Mouse (Mus musculus) CD4-positive, CD25-positive, alpha-beta regulatory T cell, adult 4 months (primary cell): ENCODE measurements around the gene Henmt1. TPM values are rescaled to one million over a fixed set of nuclear protein-coding genes. Genes with fewer than 3 reads are reported as not detected.
A peak's percentile ranks its signal among the peaks of the same experiment; 100 is the strongest.

Experiments
- ATAC-seq: one replicate; pipeline ENCODE4 v1.8.0; 2017
- polyA plus RNA-seq, 2 experiments: library from polyadenylated mRNA; unstranded; fragments of 100-300 nt; shearing (Covaris generic); gene quantifications; one replicate each; pipeline ENCODE4 v1.2.1; 2017

Gene Henmt1
- polyA plus RNA-seq, result 1 to 10 TPM in 1 of 2 experiments, not detected in 1; 2.3 TPM

DNA sequence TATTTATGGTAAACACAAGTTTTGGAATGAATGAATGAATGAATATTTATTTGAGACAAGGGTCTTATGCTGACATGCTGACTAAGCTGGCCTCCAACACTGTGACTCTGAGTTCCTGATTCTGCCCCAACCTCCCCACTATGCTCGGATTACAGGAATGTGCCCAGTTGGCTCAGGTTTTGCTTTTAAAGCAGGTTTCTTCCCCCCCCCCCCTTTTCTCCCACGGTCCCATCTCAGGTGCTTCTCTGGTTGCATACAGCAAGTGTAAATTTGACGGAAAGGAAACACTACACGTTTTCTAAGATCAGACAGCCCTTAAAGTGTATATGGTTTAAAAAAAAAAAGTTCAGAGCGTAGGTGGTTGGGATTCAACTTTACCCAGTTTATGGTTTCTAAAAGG, at the start of gene Henmt1:
Henmt1 (plus strand) TSS at position 301 of the 400 bp plus-strand sequence.
- ATAC-seq, result no peak

DNA sequence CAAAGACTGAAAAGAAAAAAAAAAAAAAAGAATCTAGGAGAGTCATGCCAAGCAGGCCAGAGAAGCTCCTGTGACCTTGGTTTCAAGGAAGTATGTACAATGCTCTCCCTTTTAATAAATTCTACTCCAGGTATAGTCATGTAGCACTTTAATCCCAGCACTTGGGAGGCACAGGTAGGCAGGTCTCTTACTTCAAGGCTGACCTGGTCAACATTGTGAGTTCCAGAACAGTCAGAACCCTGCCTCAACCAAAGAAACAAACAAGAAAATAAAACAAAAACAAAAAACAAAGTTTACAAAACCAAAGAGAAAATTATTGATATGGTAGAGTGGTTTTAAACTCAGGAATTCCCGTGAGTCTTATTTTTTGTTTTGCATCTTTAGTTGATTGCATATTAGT, 49.8 kb upstream of the Henmt1 start, which contains the start of gene Fndc7:
Fndc7 (minus strand) TSS at position 101 of the 400 bp plus-strand sequence.
- no peak for ATAC-seq

DNA sequence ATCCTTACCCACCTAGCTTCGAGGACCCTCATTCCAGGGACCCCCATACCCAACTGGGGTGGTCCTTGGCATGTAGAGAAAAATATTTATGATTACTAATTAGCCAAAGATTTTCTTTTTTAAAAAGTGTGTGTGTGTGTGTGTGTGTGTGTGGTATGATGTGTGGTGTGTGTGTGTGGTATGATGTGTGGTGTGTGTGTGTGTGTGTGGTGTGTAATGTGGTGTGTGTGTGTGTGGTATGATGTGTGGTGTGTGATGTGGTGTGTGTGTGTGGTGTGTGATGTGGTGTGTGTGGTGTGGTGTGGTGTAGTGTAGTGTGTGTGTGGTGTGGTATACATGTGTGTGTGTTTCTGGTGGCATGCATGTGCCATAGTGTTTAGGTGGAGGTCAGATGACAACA, 47.6 kb upstream of the Henmt1 start:
- no peak for ATAC-seq

DNA sequence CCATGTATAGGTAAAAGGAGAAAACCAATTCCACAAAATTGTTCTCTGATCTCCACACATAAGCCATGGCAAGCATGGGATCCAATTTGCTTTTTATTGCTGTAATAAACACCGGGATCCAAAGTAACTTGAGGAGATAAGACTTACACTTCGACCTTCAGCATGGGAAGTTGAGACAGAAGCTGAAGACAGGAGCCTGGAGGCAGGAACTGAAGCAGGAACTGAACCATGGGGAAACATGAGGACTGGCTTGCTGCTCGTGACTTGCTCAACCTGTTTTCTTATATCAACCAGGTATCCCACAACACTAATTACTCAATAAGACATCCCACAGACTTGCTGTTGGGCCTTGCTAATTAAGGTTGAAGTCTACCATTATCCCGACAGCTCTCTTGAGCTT, 46.8 kb upstream of the Henmt1 start:
- no peak for ATAC-seq

DNA sequence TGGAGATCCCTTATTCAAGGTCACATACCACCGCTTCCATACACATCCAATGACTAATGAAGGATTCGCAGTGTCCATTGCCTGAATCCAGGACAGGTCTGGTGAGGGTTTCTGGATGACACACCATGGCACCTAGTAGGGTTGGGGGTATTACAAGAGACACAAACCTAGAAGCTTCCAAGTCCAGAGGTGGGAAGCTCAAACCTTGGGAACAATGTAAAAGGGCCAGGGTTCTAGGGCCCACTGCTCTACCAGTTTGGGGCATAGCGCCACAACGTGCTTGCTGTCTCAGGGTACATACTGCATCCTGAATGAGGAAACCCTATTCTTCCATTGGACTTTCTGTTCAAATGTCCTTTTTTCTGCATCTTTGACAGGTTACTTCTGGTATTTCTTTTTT, 41.0 kb upstream of the Henmt1 start:
- ATAC-seq, result no peak

DNA sequence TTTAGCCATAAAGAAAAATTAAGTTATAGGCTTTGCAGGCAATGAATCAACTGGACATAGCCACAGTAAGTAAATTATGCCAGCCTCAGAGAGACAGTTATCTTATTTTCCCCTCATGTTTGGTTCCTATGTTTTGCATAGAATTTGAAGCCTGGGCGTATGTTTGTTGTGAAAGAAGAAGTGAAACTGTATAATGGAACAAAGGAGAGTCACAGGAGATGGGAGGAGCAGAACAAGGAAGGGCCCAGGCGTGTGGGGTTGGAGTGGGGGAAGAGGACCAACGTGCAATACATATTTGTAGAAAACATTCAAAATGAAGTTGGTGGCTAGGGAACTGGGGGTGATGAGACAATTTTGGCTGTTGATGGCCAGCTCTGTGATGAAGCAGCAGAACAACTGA, 39.5 kb upstream of the Henmt1 start:
- peak; percentile 59 for ATAC-seq

DNA sequence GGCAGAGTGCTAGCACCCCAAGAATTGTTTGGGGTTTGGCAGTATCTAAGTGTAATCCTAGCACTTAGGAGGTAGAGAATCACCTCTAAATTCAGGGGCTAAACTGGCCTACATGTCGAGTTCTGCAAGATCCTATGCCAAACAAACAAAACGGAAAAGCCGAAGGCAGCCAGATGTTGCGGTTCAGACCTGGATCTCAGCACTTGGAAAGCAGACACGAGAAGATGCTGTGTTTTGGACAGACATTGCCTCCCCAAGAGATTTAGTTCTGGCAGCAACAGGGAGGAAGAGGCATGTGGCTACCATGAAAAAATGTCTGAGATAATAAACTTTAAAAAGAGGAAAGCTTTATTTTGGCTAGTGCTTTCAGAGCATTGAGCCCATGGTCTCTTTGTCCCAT, 39.0 kb upstream of the Henmt1 start:
- ATAC-seq, result no peak

DNA sequence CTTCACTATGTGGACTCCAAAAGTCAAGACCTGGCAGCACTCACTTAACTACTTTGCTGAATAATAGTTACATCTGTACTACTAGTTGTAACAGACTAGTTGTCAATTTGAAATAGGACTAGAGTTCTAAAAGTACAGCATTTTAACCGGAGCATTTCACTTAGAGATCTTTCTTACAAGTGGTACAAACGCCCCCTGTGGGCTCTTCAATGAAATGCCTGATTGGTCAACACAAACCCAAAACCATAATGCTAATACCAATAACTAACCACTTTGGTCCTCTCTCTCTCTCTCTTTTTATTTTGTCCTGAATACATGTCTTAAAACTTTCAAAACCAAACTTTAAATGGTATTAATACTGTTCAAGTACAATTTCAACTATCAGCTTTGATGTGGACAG, 37.6 kb upstream of the Henmt1 start:
- ATAC-seq, result peak; percentile 40

DNA sequence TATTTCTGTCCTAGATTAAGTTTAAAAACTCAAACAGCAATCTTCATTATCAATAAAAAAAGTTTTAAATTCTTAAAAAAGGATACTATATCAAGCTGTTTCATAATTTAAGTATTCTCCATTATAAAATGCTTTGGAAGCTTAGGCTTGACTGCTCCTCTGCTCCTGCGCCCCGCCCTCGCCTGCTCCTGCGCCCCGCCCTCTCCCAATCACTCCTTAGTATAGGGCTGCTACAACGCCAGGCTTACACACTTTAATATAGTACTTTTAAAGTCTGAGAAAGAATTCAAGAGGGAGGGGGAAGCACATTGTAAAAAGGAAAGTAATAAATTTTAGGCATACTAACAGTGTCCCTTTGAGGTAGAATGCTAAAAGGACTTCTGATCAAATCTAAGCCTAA, 36.7 kb upstream of the Henmt1 start:
- ATAC-seq, result no peak

DNA sequence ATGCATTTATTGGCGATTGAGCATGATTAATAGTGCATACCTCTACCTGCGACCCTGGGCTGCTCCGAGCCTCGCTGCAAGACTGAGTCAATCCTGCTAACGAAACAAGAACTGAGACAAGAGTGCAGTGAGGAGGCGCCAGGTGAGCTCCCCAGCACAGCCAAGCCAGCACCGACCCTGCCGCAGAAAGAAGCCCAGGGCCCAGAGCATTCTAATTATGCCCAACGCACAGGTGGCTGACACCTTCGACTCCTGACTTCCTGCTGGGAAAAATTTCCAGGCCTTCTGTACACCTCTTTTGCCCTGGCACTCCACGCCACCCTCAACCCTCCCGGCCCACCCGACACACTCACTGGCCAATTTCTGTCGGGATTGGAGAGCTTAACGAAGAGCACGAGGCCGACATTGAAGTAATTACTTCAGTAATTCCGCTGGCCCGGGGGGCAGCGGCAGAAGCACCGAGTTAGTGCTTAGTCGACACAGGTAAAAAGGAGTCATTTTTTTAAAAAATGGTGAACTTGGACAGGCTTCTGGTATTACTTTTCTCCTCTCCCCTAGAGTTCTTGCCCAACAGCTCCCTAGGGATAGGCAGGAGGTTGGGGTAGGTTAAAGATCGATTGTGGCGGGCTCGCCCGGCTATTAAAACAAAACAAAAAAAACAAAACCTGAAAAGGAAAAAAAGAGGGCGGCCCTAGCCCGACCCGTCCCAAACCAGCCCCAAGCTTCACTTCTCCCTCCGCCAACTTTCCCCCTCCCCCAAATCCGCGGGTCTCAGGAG, 29.2 kb upstream of the Henmt1 start:
- ATAC-seq, result no peak

DNA sequence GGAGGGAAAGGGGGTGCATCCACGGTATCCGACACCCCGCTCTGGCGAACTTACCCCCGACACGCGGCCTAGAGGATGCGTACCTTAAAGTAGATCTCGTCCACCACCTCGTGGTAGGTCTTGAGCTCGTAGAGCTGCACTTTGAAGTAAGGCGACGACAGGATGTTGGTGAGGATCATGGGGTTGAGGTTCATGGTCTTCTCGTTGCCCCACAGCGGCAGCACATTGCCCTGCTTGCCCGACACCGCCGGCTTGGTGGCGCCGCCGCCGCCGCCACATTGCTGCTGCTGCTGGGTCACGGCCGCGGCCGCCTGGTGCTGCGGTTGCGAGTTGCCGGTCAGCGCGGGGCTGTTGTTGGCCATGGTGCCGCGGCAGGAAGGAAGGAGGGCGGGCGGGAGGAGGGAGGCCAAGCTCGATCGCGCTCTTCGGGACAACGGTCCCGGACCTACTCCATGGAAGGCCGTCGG, 28.6 kb upstream of the Henmt1 start:
- peak; percentile 86 for ATAC-seq

DNA sequence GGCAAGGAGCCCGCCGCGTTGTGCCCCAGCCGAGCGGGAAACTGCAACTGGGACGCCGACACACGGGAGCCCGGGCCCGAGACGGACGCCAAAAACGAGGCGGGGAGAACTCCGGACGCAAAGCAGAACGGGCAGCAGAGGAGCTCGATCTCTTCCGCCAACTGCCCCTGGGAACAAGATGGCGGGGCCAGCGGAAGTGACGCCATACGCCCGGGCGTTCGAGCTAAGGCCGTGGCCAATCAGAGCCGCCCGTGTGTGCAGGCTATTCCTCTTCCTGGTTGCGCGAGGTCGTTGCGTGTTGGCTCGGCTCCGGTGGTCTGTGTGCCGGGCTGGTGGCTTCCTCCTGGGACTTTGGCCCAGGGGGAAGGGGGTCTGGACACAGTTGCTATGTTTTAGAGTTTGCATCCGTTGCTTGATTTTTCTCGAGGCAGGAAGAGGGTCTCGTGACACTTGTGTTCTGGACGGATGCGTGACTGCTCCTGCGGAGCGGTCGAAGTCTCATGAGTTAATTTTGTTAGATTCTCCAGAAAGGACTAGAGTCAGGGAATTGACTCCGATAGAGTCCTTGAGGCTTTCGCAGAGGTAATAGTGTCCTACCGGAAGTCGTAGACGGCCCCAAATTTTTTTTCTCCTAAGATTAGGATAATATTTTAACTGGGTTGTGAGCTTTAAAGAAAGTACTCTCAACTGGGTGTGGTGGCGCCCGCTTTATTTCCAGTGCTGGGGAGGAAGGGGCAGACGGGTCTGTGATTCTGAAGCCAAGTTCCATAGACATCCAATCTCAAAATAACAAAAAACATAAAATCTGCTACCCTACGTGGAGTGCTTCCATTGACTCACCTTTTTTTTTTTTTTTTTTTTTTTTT, 27.9 kb upstream of the Henmt1 start, which contains the start of gene Prpf38b:
Prpf38b (minus strand) TSS at position 180 of the 866 bp plus-strand sequence.
- peak; percentile 85 for ATAC-seq

DNA sequence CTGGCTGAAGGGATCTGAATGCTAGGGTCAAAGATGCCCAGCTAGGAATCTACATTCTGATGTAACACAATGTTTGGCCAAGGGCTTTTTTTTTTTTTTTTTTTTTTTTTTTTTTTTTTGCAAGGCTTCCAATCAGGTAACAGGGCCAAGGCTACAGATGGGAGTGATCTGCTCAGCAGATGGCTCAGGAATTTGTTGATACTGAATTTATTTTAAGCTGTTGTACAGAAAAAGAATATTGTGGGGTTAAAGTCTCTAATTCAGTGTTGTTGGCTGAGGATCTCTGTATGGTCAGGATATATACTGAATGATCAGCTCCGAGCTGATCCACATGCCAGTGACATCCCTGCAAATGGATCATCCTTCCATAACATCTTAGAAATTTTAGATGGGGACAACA, 23.7 kb upstream of the Henmt1 start:
- no peak for ATAC-seq

DNA sequence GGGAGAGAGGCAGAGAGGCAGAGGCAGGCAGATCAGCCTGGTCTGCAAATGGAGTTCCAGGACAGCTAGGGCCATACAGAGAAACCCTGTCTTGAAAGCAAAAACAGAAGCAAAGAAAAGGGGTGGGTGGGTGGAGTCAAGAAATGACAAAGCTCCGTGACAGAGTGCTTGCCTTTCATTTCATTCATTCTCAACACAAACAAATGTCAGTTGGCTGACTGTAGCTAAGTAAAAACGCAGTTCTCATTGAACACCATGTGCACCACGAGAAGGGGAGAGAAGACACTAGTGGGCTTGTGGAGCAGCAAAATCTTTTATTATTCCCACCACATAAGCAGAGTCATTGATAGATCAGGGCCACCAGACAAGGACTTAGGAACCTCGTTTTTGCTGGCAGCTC, 22.8 kb upstream of the Henmt1 start:
- no peak for ATAC-seq

DNA sequence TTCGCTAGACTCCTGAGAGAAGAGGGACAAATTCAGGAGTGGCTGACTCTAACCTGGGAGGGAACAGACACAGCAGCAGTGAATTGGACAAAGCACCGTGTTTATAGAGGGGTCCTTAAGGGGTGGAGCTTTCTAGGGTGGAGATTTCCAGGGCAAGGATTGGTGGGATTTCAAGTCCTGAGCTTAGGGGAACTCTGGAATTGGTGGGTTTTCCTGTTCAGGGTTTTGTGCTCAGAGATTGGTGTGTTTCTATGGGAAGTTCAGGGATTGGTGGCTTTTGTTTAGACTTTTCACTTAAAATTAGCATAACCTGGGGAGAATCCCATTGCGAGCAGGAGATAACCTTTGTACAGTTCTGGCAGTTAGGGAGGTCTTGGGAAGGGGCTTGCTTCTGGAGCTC, 21.7 kb upstream of the Henmt1 start:
- ATAC-seq, result no peak

DNA sequence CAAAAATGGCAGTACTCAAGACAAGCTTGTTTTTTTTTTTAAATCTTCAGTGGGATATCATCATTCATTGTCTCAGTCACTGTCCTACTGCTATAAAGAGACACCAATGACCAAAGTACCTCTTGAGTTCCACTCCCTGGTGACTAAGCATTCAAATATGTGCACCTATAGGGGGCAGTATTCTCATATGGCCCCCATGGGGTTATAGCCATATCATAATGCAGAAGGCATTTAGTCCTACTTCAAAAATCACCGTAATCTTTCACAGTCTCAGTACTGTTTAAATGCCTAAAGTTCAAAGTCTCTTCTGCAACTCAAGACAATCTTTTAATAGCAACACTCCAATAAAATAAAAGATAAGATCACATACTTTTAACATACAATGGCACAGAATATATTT, 20.8 kb upstream of the Henmt1 start:
- ATAC-seq, result no peak

DNA sequence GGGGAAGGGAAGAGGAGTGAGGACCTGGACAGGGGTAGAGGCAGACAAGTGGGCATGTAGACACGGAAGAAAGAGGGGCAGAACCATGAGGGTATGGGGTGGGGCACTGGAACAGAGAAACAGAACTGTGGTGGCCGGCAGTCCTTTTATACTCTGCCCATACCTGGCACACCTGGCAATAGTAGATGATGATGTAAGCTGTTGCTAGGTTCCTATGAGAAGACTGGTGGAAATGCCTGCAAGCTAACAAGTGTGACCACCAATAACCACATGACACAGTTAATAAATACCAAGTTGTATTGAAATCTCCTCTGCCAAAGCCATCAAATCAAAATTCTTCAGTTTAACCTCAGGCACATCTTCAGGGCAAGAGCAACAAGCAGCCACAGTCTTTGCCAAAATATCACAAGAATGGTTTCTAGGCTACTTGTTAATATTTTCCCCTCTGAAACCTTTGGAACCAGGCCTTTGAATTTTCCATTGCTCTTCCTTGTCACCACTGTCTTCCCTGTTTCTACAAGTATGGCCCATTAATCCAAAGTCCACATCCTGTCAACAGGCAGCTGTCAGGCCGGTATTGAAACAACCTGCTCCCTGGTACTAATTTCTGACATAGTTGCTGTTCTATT, 19.1 kb upstream of the Henmt1 start:
- ATAC-seq, result no peak

DNA sequence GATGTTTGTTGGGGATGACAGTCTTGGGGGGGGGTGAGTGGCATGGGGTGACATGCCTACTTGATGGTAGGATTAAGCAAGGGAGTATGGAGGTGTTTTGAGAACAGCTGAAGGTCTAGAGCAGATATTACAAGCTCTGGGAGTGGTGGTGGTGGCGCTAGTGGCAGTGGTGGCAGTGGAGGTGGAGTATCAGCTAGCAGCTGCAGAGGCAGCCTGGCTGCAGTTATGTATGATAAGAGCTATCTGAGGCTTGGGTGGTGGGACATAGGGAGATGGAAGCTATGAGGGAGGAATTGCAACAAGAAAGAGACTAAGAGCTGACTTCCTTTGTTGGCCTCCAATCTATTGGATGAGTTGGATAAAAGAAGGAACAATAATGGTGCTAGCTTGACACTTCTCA, 17.9 kb upstream of the Henmt1 start:
- no peak for ATAC-seq

DNA sequence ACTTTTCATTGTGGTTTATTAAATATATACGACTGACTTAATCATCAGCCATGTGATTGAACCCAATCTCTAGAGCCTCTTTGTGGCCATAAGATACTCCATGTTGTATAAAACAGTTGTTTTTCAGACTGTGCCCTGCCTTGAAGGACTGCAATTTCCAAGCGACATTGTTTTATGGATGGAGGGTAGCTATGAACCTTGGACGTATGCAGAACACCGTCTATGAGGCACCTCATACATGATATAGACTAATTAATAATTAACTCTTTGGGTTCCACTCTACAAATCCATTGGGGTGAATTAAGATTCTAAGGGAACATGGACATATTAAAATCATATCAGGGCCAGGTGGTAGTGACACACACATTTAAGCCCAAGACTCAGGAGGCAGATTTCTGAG, 14.0 kb upstream of the Henmt1 start:
- ATAC-seq, result no peak

DNA sequence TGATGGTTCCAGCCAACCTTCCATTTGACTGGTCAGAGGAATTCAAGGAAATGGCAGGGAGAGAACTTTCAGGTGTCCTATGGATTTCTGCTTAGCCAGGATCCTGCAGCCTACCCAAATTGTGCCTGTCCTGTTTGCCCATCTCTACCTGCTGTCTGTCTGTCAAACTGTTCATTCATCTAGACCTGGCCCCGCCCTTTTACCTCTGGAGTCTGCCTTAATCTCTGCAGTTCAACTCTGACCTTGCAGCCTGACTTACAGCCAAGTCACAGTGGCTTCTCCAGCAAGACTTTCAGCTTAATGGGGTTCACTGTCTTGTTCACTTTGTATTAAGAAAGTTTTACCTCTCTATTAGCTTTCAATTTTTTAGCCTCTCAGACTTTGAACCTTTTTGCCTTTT, 13.4 kb upstream of the Henmt1 start:
- ATAC-seq, result no peak

DNA sequence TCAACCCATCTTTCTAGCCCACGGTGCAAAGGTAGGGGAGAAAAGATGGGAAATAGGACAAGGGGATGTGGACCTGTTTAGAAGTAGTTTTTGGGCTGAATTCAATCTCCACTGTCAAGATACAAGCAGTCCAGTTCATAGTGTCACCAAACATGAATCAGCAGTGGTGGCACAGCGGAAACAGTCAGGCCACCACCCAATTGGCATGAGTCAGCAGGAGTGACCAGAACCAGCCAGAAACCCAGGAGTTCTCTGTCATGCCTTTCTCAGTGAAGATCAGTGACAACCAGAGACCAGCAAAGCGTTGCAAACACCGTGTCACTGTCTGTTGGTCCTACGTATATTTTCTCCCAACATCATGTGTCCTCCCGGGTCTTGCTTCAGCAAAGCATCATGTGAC, 6.1 kb upstream of the Henmt1 start:
- ATAC-seq, result no peak

DNA sequence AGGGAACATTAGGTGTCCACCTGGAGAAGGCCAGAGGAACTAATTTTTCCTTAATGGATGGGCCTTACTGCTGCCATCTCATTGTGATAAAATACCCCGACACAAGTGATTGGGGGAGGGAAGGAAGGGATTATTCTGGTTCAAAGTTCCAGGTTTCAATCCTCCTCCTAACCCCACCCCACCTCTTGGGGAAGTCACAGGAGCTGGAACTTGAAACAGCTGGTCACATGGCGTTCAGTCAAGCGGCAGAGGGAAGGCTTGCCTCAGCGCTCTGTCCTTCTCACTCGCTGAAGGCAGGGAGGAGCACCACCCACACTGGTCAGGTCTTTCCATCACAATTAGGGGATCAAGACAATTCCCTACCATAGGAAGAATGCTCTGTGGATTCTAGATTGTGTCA, 982 bp upstream of the Henmt1 start:
- no peak for ATAC-seq

DNA sequence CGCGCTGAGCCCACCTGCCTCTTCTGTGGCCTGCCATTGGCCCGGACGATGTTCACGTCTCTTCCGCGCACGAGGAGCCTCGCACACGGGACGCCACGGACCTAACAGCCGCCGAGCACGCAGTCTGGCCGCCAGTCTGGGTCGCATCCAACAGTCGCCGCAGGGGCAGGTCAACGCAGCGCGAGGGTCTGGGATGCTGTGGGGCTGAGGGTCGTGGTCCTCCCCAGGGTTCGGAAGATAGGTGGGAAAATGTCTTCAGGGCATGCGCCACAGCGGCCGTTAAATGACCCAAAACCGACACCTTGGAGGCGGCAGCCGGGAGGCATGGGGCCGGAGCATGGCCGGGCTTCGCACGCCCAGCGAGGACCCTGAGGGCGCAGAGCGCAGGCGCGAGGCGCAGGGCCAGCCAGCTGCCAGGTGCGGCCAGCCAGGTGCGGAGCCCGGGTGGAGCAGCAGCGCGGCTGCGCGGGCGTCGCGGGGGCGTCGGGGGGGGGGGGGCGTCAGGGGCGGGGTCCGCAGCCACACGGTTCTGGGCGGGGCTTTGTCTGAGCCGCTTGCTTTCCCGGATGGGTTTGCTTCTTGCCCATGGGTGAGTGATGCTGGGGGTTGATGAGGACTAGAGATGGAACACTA, 444 bp downstream of the Henmt1 start, which contains the start of gene Gm9857:
Gm9857 (minus strand) TSS at position 445 of the 633 bp plus-strand sequence.
- no peak for ATAC-seq
